Mouse (Mus musculus) heart, embryonic 11.5 days (tissue): ENCODE results near the gene Gpr19. TPM values are rescaled to one million over a fixed set of nuclear protein-coding genes. Genes with fewer than 3 reads are reported as not detected.

Experiments used
- ATAC-seq: fragments of 200-750 bp; cut with Nextera tagmentation; replicated peaks from 2 replicates; pipeline ENCODE4 v1.8.0; 2017; ENCODE audit warnings: moderate library complexity; ENCODE audit not compliant: insufficient number of reproducible peaks, low FRiP score, low TSS enrichment
- H3K27ac ChIP-seq: fragments of 300-500 bp; sonication (generic); 2 replicates; pipeline ENCODE4 v1.5.1; 2014; ENCODE audit warnings: mild to moderate bottlenecking, low read depth, low read length
- H3K27me3 ChIP-seq: fragments of 300-500 bp; sonication (generic); 2 replicates; pipeline ENCODE4 v1.6.1; 2014; ENCODE audit warnings: mild to moderate bottlenecking, low read length, mixed read lengths; ENCODE audit not compliant: control insufficient read depth, insufficient read depth
- H3K36me3 ChIP-seq: fragments of 300-500 bp; sonication (generic); 2 replicates; pipeline ENCODE4 v1.6.1; 2014; ENCODE audit warnings: mild to moderate bottlenecking, low read length, moderate library complexity, mixed read lengths; ENCODE audit not compliant: control insufficient read depth, insufficient read depth
- H3K4me1 ChIP-seq: fragments of 300-500 bp; sonication (generic); 2 replicates; pipeline ENCODE4 v1.6.1; 2014; ENCODE audit warnings: low read length; ENCODE audit not compliant: control insufficient read depth, insufficient read depth
- H3K4me2 ChIP-seq: fragments of 300-500 bp; sonication (generic); 2 replicates; pipeline ENCODE4 v1.6.1; 2014; ENCODE audit warnings: mild to moderate bottlenecking, moderate library complexity
- H3K4me3 ChIP-seq: fragments of 300-500 bp; sonication (generic); 2 replicates; pipeline ENCODE4 v1.5.1; 2014; ENCODE audit warnings: low read depth, low read length
- H3K9ac ChIP-seq: fragments of 300-500 bp; sonication (generic); 2 replicates; pipeline ENCODE4 v1.6.1; 2014; ENCODE audit warnings: mild to moderate bottlenecking, low read depth, low read length, moderate library complexity
- H3K9me3 ChIP-seq: fragments of 300-500 bp; sonication (generic); replicated peaks from 2 replicates; pipeline ENCODE4 v1.6.1; 2016; ENCODE audit warnings: low read length; ENCODE audit not compliant: control insufficient read depth
- WGBS: fragments of 180-500 bp; shearing (Covaris S2); extraction: QIAGEN DNeasy Blood & Tissue Kit; methylation state at CpG from one replicate; pipeline ENCODE4 v1.1.7; 2014; ENCODE audit not compliant: insufficient replicate concordance; 5-methylcytosine and 5-hydroxymethylcytosine counted together
- polyA plus RNA-seq: library from polyadenylated mRNA; unstranded; fragments of >200 nt; fragmentation: Nextera tagmentation; extraction: Ambion mirVana; gene quantifications from 2 replicates; pipeline ENCODE4 v1.2.1, GENCODE M21; 2014

The Gpr19 gene
- polyA plus RNA-seq, 1 experiment from 2014 or later = 12.0 TPM

DNA sequence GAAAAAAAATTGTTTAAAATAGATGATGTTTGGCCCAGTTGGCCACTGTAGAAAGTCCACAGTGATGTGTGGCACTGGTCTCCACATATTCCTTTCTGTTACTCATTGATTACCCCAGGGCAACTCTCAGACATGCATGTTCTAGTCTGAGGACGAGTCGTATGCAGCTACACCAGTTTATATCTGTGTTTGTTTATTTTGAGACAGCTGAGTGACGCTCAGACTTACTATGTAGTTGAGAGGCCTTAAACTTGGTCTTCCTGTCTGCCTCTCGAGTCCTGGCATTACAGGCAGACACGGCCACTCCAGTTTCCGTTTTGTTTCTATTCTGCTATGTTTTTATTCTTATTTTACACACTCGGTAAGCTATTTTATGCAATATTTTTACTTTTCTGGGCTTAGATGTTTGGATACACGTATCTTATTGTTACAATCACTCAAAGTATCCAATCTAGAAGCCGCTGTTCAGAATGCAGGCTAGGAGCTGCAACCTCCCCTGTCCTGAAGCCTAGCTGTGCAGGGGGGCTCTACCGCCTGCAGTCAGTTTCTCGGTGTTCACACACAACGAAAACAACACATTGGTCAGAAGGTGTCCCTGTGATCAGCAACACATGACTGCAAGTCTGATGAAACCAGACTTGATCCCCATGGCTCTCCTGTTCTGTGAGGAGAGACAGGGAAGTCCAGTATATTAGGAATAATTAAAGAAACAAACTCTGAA lies 34.3 kb upstream of the Gpr19 start:
- Histone ChIP-seq H3K27me3 (no peaks in the 10 kb centered on the region), H3K4me2 (peak overlapping the region; percentile 16; the same call in 1 of the 2 replicates), H3K4me1 (peaks cover 11% of the 10 kb centered on the region; the same call in 1 of the 2 replicates), H3K9me3 (no peaks in the 10 kb centered on the region), H3K27ac (no peak overlapping the region), H3K4me3 (no peak overlapping the region), H3K9ac (no peak overlapping the region), H3K36me3 (no peaks in the 10 kb centered on the region)
- no peak for ATAC-seq
- WGBS = 69% methylated on average over 12 of the region's 12 CpGs

DNA sequence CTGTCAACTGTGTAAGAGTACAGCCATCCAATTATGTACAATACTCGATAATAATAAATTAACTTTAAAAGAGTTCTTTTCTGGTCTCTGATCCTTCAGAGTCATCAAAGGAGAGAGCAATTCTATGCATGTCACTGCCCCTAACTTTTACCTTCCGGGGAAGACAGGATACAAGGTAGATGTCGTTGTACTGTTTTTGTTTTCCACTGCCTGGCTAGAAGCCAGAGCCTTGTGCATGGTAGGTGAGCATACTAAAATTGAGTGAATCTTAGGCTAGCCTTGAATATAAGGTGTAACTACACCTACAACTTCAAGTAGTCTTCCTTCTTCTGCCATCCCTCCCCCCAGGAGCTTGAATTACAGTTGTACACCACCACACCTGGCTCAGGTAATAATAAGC lies 32.8 kb upstream of the Gpr19 start:
- Histone ChIP-seq H3K27me3 (no peaks in the 10 kb centered on the region), H3K27ac (no peak overlapping the region), H3K4me3 (no peak overlapping the region), H3K9me3 (no peaks in the 10 kb centered on the region), H3K9ac (no peak overlapping the region), H3K4me1 (peaks cover 13% of the 10 kb centered on the region; the same call in 1 of the 2 replicates), H3K36me3 (no peaks in the 10 kb centered on the region), H3K4me2 (no peak overlapping the region; the same call in 1 of the 2 replicates)
- WGBS = 90% methylated on average over 3 of the region's 3 CpGs
- ATAC-seq = no peak

DNA sequence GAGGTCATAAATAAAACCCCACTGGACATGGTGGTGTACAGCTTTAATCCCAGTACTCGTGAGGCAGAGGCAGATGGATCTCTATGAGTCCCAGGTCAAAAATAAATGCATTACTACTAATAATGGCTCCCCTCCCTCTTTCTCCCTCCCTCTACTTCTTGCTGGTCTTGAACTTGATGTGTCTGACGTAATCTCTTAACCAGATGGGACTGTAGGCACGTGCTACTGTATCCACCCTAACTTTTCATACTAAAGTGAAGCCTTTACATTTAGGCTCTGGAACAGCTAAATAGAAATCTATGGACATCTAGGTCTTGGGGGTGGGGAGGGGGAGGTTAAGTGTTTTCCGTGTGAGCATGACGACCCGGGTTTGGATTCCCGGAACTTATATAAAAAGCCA lies 32.0 kb upstream of the Gpr19 start:
- 86% methylated on average over 7 of the region's 7 CpGs for WGBS
- H3K27ac ChIP-seq = no peak overlapping the region
- H3K4me1 ChIP-seq = peaks cover 13% of the 10 kb centered on the region
- no peak for ATAC-seq
- peak overlapping the region; percentile 97 for H3K4me2 ChIP-seq
- H3K4me3 ChIP-seq = peak overlapping the region; percentile 67
- H3K9ac ChIP-seq = peak overlapping the region; percentile 64
- no peaks in the 10 kb centered on the region for H3K27me3 ChIP-seq
- H3K9me3 ChIP-seq = no peaks in the 10 kb centered on the region
- no peaks in the 10 kb centered on the region for H3K36me3 ChIP-seq

DNA sequence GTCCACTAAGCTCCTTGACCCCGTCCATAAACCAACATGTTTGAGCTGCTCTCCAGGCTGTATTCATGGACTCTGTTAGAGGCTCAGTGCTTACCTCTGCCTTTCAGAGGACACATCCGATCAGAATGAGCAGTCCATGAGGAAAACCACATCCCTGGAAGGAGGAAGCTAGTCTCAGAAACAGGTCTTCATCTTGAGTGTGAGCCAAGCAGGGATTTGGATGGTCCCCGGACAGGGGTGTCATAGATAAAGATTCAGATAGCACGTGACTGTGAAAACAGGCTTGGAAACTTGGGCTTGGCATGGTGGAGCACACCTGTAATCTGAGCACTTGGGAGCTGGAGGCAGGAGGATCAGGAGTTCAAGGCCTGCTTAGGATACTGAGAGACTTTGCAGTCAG lies 31.5 kb upstream of the Gpr19 start:
- Histone ChIP-seq H3K9ac (peak overlapping the region; percentile 64), H3K9me3 (no peaks in the 10 kb centered on the region), H3K36me3 (no peaks in the 10 kb centered on the region), H3K4me2 (peak overlapping the region; percentile 97), H3K27ac (0 out of 2 replicates have a peak overlapping the region, but pooled peaks have one; percentile 29), H3K4me3 (peak overlapping the region; percentile 67), H3K4me1 (peaks cover 13% of the 10 kb centered on the region), H3K27me3 (no peaks in the 10 kb centered on the region)
- ATAC-seq = no peak
- WGBS = 46% methylated on average over 4 of the region's 4 CpGs

DNA sequence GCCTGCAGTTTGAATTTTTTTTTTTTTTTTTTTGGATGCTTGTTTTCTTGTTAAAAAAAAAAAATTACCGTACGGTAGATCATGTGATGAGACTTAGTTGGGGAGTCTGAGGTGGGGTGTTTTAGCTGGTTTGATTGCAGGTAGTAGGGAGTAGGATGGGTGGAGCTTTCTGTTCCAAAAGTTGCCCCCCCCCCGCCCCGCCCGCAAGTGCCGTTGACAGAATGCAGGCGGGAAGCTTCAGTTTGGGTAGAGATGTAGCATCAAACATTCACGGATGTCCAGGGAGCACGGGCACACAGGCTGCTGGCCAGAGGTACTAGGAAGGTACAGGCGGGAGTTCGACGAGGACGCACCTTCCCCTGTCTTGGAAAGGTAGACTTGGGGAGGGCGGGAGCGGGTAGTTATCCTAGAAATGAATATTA lies 30.5 kb upstream of the Gpr19 start:
- Histone ChIP-seq H3K4me1 (peaks cover 13% of the 10 kb centered on the region), H3K4me3 (peak overlapping the region; percentile 67), H3K27ac (peak overlapping the region; percentile 97), H3K36me3 (no peaks in the 10 kb centered on the region; the same call in 1 of the 2 replicates), H3K9ac (peak overlapping the region; percentile 84), H3K27me3 (no peaks in the 10 kb centered on the region), H3K4me2 (peak overlapping the region; percentile 97), H3K9me3 (no peaks in the 10 kb centered on the region)
- under 1% methylated on average over 15 of the region's 15 CpGs for WGBS
- ATAC-seq = peak; percentile 28

DNA sequence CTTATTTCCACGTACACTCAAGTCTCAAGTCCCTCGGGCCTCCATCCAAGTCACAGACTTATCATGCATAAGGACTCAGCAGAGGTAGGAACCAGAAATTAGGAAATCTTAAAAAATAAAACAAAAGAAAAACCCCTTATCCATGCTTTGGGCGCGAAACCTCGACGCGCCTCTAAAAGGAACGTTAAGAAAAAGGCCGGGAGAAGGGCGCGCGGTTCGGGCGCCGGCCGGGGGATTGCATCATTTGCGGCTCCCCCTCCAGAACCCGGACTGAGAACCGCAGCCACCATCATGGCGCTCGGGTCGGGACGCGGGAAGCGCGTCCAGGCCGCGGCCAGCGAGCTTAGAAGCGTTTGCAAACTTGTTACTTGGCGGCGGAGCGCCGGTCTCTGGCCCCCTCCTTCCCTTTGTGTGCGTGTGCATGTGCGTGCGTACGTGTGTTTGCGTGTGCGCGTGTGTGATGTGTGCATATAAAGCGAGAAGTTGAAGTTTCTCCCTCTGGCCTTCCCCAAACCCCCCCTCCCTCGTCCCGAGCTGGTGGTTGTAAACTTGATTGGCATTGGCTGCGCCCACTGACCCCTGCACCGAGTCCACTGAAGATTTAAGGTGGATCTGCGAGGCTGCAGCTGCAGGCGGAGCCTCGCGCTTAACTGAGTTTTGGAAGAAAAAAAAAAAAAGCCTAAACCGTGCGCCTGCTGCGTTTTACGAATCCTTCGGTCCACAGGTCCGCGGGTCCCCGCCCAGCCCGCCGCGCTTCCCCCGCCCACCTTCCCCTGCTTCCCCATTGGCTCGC lies 29.9 kb upstream of the Gpr19 start:
- ATAC-seq = peak; percentile 85
- H3K27me3 ChIP-seq = no peaks in the 10 kb centered on the region
- no peaks in the 10 kb centered on the region; the same call in 1 of the 2 replicates for H3K36me3 ChIP-seq
- H3K9ac ChIP-seq = peak overlapping the region; percentile 84
- peak overlapping the region; percentile 97 for H3K27ac ChIP-seq
- H3K4me3 ChIP-seq = peak overlapping the region; percentile 67
- no peaks in the 10 kb centered on the region for H3K9me3 ChIP-seq
- peaks cover 15% of the 10 kb centered on the region for H3K4me1 ChIP-seq
- H3K4me2 ChIP-seq = peak overlapping the region; percentile 97
- under 1% methylated on average over 63 of the region's 63 CpGs for WGBS

DNA sequence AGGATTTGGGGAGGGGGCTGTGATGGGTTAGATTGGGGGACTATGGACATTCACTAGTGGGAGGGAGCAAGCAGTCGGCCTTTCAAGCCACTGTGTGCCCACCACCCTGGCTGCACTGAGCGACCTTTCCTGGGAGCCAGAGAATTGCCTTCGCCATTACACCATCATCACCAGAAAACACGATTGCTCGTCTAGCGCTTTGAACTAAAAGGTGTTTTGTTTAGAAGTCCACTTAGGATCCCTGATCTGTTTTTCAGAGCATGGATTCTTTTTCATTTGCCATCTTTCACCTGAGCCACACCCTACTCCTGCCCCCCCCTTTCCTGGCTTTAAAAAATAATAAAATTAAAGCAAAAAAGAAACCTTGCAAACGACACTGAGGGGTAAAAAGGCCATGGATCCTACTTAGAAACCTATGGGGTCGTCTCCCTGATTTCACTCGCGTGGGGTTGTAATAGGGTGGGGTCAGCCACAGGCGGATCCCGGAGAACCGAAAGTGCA lies 29.3 kb upstream of the Gpr19 start:
- Histone ChIP-seq H3K9me3 (no peaks in the 10 kb centered on the region), H3K36me3 (no peaks in the 10 kb centered on the region; the same call in 1 of the 2 replicates), H3K4me2 (peak overlapping the region; percentile 97), H3K4me3 (peak overlapping the region; percentile 67), H3K27me3 (no peaks in the 10 kb centered on the region), H3K9ac (peak overlapping the region; percentile 80), H3K4me1 (peaks cover 13% of the 10 kb centered on the region), H3K27ac (peak overlapping the region; percentile 97)
- ATAC-seq = peak; percentile 5; the same call in 1 of the 2 replicates
- WGBS = 1% methylated on average over 13 of the region's 13 CpGs

DNA sequence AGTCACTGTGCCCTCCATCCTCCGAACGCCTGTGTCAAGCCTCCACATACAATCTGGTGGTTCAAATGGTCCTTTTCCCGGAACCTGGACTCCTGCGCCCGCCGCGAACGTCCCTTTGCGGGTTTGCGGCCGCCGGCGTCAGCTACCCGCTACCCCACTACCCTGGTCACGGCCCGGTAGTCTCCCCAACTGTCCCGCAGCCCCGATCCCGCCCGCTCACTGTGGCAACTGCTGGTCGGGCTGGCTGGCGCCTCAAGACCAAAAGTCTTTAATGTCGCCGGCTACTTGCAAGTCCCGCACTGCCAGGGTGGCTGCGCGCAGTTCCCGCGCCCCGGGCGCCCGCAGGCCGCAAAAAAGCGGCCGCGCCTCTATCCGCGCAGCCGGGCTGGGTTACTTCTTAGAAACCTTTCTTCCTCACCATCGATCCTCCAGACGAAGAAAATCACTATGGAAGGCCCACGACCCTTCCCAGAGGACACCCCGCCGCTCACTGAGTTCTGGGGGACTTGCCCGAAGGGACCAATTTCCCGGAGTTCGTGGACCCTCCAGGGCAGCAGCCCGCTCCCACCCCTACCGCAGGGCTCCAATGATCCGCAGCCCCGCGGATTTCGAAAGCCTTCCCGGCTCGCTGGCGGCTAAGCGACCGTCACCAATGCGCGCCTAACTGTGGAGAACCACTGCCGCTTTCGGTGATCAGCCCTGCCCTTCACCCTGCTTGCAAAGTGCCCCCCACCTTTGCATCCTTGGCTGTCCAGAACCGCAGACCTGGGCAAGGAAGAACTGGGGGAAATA lies 28.6 kb upstream of the Gpr19 start:
- WGBS = under 1% methylated on average over 63 of the region's 63 CpGs
- Histone ChIP-seq H3K27ac (peak overlapping the region; percentile 97), H3K9me3 (no peaks in the 10 kb centered on the region), H3K4me1 (peaks cover 17% of the 10 kb centered on the region), H3K4me2 (peak overlapping the region; percentile 97), H3K9ac (peak overlapping the region; percentile 80), H3K4me3 (peak overlapping the region; percentile 67), H3K36me3 (no peaks in the 10 kb centered on the region; the same call in 1 of the 2 replicates), H3K27me3 (no peaks in the 10 kb centered on the region)
- peak; percentile 25; the same call in 1 of the 2 replicates for ATAC-seq
